Mouse (Mus musculus) lung, postnatal 4 days (tissue): ENCODE measurements around the gene Alox15.
A peak's percentile ranks its signal among the peaks of the same experiment; 100 is the strongest.

Source experiments
- DNase-seq, 2 experiments: peaks; one replicate each; pipeline ENCODE4 v3.0.0; 2021

Gene Alox15

DNA sequence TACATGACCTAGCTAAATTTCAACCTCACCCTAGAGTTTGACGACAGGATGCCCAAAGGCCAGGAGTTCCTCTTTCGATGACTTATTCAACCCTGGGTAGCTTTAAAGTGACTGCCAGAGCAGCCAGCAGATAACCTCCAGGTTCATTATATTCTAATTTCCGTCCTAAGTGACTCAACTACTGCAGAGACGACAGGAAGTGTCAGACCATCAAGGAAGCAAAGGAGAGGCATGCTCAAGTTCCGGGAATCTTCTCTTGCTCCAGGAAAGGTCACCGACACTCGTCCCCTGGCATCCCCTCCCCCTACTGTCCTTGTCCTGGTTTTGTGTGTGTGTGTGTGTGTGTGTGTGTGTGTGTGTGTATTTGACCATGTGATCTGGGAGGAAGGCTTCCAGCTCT lies 45.7 kb downstream of the Alox15 start:
- DNase-seq, result peak; percentile 30 to 46

DNA sequence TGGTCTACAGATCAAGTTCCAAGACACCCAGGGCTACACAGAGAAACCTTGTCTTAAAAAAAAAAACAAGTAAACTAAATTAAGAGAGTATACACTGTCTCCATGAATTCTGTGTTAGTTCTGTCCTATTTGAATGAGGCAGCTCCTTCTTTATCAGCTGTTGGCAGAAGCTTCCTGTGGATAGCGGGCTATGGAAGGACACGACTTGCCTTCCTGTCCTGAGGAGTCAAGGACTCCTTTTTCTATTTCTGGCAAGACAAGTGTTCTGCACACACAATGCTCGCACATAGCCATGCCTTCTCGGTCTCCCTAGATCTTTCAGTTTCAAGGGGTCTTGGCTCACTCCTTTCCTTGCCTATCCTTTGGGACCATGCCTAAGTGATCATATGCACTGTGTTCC lies 49.5 kb downstream of the Alox15 start:
- DNase-seq, result no peak

GRCm38 (mm10) chr11:70297836-70298454 lies 53.9 kb downstream of the Alox15 start:
- DNase-seq, result peak; percentile 21 to 42

- DNase-seq, result no peak
Observed at GRCm38 (mm10) chr11:70297405-70297804, 54.4 kb downstream of the Alox15 start.
